Mouse (Mus musculus): Measurements from ENCODE around the gene Tagap1. TPM values are rescaled to one million over a fixed set of nuclear protein-coding genes. Genes with fewer than 3 reads are reported as not detected.

Tagap1 gene
- polyA plus RNA-seq (2015; fragmentation: Illumina TruSeq; extraction: RNeasy Lipid Tissue Mini Kit (QIAGEN cat#74804); ENCODE audit: low read depth, low replicate concordance), result 45.8 TPM

DNA sequence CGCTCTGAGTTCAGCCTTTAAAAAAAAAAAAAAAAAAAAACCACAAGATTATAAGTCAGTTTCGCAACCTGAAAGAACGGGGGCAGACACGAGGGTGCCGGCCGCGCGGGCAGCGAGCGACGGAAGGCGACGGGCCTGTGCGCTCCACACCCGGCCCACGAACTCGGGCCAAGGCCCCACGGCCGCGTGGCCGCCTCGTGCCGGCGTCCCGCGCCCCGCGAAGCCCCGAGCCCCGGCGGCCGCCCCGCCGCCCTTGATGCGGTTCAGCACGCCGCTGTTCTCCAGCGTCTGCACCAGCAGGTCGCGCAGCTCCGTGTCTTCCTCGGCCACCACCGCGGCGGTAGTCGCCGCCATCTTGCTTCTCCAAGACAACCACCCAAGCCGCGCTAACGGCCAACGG, at the start of gene Tagap1:
Gene Tagap1 (minus strand): TSS at position 381 of the 400 bp plus-strand sequence.

DNA sequence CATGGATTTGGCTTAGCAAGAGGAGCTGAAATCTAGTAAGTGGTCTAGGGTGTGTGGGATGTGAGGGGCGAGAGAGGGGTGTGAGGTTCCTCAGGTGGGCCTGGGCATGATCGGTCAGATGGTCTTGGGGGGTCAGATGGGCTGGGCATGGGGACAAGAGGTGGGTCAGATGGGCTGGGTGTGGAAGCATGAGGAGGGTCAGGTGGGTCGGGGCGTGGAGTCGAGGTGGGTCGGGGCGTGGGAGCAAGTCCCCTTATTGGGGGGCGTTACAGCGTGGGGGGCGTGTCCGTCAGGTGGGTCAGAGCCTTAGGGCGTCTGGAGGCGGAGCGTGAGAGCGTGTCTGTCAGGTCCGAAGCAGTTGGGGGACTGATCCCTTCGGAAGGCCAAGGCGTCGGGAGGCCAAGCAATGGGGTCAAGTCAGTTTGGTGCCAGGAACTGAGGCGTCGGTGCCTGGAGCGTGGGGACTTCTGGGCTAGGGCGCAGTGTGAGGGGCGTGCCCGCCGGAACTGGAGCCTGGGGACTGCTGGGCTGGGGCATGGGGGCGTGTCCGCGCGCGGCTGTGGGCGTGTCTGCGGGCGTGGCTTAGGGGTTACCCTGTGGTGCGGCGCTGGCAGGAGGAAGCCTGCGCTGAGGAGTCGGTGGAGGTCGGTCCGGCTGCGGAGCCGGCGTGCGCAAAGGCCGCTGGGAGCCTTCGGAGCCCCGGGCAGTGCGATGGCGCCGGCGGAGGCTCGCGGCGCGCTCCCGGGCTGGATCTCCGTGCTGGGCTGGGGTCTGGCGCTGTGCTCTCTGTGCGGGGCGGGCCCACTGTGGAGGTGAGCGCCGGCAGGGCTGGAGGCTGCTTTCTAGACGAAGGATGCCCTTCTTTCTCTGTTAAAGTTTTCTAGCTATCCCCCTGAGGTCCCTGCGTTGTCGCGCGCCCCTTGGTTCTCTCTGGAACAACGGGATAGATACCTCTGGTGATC, 17.6 kb upstream of the Tagap1 start, which contains the start of gene Gm49721:
Gene Gm49721 (plus strand): TSS at position 618 of the 962 bp plus-strand sequence.

DNA sequence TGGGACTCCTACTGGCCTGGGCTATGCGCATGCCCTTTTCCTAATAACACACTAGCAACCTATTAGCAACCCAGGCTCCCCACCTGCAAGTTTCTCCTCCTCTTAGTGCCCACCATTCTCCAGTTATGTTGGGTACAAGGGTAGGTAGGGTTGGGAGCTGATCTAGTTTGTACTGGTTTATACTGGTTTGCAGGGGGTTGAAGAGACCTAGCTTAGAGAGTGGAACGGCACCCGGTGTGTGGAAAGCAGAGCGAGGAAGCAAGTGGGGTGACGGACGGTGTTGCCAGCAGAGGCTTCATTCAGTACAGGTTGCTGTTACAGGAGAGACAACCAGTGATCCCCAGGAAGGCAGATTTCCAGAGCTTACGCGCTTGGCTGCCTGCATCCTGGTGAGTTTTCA, 9.4 kb upstream of the Tagap1 start, which contains the start of gene Rnaset2b:
Gene Rnaset2b (plus strand): TSS at position 301 of the 400 bp plus-strand sequence.

DNA sequence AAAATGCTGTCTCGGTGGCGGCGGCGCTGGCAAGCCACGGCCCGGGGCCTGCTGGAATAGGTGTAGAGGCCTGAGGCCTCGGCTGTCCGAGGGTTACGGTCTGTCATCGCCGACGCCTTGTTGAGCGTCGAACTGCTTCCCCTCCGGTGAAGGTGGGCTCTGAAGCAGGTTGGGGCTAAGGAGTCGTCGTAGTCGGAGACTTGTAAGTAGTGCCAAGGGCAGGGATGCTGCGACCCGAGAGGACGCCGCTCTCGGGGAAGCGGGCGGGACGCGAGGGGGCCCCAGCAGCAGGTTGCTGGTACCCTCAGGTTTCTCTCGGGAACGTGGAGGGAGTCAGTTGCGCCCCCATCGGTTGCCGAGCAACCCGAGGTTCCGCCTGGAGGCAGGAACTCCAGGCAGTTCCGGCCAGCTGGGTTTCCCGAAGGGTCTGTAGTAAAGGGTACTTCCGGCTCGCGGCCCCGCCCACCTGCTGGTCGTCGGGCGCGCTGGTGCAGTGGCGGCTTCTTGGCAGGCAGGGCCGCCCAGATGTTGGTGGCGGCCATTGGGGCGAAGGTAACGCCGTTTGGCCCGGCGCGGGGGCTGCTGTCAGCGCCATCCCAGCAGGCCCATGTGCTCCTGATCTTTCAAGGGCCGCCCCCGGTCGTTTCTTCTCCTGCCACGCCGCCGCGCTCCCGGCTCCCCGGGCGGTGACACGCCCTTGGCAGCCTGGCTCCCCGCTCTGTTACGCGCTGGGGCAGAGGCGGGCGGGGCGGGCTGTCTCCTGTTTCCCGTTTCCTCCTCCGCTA, 12.8 kb downstream of the Tagap1 start, which contains the start of gene Rsph3b:
Gene Rsph3b (minus strand): TSS at position 699 of the 785 bp plus-strand sequence.

Other genes starting within 250 kb of the Tagap1 start
- gene Ezr, start 178.4 kb downstream of the Tagap1 start, polyA plus RNA-seq (2015; fragmentation: Illumina TruSeq; extraction: RNeasy Lipid Tissue Mini Kit (QIAGEN cat#74804); ENCODE audit: low read depth, low replicate concordance), result 50.3 TPM
- gene Rsph3b, start 12.5 kb downstream of the Tagap1 start, polyA plus RNA-seq (2015; fragmentation: Illumina TruSeq; extraction: RNeasy Lipid Tissue Mini Kit (QIAGEN cat#74804); ENCODE audit: low read depth, low replicate concordance), result 26.4 TPM
- 77.0 TPM for gene Rnaset2b, start 9.5 kb upstream of the Tagap1 start, polyA plus RNA-seq (2015; fragmentation: Illumina TruSeq; extraction: RNeasy Lipid Tissue Mini Kit (QIAGEN cat#74804); ENCODE audit: low read depth, low replicate concordance)
- 0.42 TPM for gene Gm49721, start 17.7 kb upstream of the Tagap1 start, polyA plus RNA-seq (2015; fragmentation: Illumina TruSeq; extraction: RNeasy Lipid Tissue Mini Kit (QIAGEN cat#74804); ENCODE audit: low read depth, low replicate concordance)
- gene Gm1604a, start 64.4 kb upstream of the Tagap1 start, polyA plus RNA-seq (2015; fragmentation: Illumina TruSeq; extraction: RNeasy Lipid Tissue Mini Kit (QIAGEN cat#74804); ENCODE audit: low read depth, low replicate concordance), result 1.4 TPM
- 37.3 TPM for gene Rps6ka2, start 209.0 kb upstream of the Tagap1 start, polyA plus RNA-seq (2015; fragmentation: Illumina TruSeq; extraction: RNeasy Lipid Tissue Mini Kit (QIAGEN cat#74804); ENCODE audit: low read depth, low replicate concordance)